Mouse (Mus musculus) lung, adult 2 months (tissue): ENCODE results near the gene Fhl2. TPM values are rescaled to one million over a fixed set of nuclear protein-coding genes. Genes with fewer than 3 reads are reported as not detected.

Source experiments
- DNase-seq: peaks from one replicate; pipeline ENCODE4 v3.0.0; 2022
- H3K4me1 ChIP-seq: fragments of 200-500 bp; 2 replicates; pipeline ENCODE4 v1.6.1; 2011; ENCODE audit warnings: low read length; ENCODE audit not compliant: control insufficient read depth, insufficient read depth
- H3K4me3 ChIP-seq: fragments of 200-500 bp; replicated peaks from 2 replicates; pipeline ENCODE3; 2011; ENCODE audit warnings: low read depth, mild to moderate bottlenecking, control low read depth, low read length; ENCODE audit errors: extremely low read depth
- CTCF ChIP-seq: fragments of 200-500 bp; IDR thresholded peaks from 2 replicates; pipeline ENCODE4 v1.5.1; 2011; ENCODE audit warnings: mild to moderate bottlenecking, low read length, control low read depth; ENCODE audit not compliant: insufficient read depth
- POLR2A ChIP-seq: fragments of 200-500 bp; IDR thresholded peaks from 2 replicates; pipeline ENCODE4 v1.6.1; 2011; ENCODE audit warnings: low read depth, mild to moderate bottlenecking, control low read depth, low read length, borderline replicate concordance; ENCODE audit errors: extremely low read depth
- WGBS: fragments of 180-500 bp; shearing (Covaris S2); methylation state at CpG from one replicate; pipeline ENCODE4 v1.1.7; 2018; 5-methylcytosine and 5-hydroxymethylcytosine counted together
- polyA plus RNA-seq: library from polyadenylated mRNA; depleted of rRNA; stranded (reverse); fragments of >200 nt; gene quantifications from 2 replicates; pipeline ENCODE4 v1.2.3, GENCODE M21; 2012

The Fhl2 gene
- polyA plus RNA-seq, 1 experiment: 13.9 TPM

DNA sequence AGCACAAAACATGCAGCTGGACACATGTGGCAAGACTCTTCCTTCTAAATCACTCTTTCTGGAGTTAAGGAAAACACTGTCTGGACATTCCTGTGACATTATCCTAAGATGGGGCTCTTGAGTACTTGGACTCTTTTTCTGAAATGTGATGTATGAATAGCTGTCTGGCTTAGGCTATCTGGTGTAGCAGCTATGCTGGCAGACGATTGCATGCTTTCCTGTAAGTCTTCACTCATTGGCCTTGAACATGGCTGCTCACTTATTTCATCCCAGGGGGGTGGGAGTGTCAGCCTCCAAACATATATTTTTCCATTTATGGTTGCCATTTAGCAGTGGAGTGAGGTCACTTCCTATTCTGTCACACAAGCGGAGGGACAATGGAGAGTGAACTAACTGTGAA, 42.3 kb downstream of the Fhl2 start:
- no peak for TF ChIP-seq POLR2A
- no peaks in the 10 kb centered on the region for H3K4me1 ChIP-seq
- no peak overlapping the region for H3K4me3 ChIP-seq
- DNase-seq: no peak
- 46% methylated on average over 2 of the region's 2 CpGs for WGBS

DNA sequence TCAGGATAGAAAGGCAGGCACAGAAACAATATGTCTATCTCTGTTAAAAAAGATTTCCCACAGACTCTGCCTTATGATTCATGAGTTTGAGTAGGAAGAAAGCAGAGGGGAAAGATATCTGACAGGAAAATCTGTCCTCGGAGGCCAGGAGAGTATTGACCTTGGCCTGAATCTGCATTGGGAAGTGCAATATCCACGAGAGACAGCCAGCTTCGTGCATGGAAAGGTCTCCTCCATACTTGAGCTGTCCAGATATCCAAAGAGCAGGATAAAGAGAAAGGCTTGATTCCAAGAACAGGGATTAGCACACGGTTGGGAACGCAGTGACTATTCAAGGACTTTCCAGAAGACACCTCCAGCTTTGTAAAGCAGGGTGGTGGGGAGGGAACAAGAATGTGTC, 43.2 kb downstream of the Fhl2 start:
- no peak for DNase-seq
- H3K4me3 ChIP-seq: no peak overlapping the region
- WGBS: 73% methylated on average over 5 of the region's 5 CpGs

DNA sequence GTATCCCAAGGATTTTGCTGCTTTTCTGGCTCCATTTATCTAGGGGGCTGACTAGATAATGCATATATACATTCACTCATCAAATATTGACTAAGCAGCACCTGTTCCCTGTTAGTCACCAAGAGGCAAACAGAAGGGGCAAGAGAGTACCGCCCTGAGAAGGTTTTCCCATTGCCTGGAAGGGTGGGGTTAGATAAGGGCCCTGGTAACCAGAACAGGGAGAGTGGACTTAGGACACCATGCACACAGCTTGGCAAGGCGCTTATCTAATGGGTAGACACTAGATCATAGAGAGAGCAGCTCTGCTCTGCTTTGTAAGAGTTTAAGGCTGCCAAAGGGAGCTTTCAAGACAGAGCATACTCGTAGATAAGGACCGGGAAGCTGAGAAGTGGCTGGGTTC, 44.2 kb downstream of the Fhl2 start:
- DNase-seq: no peak
- TF ChIP-seq POLR2A (no peak), CTCF (no peak)
- Histone ChIP-seq H3K4me1 (no peaks in the 10 kb centered on the region), H3K4me3 (no peak overlapping the region)
- 59% methylated on average over 4 of the region's 4 CpGs for WGBS

More for the DNA sequence above, 43.2 kb downstream of the Fhl2 start:
- TF ChIP-seq CTCF: no peak
- TF ChIP-seq POLR2A: no peak
- no peaks in the 10 kb centered on the region for H3K4me1 ChIP-seq

DNA sequence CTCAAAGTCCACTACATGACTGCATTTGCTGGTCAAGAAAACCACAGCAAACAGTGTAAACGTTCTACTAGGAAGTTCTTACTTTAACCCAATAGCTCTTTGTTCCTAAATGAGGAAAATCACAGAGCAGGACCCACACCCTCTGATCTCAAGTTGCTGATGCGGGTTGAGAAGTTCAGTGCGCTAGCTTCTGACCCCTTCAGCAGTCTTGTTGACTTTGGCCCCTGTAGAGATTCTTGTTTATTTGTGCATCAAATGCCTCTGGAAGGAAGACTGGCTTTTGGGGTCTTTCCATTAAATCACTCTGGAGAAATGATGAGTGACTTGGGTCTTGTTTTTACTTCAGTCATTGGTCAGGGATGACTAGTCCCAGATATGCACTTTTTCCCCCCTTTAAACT, 46.6 kb downstream of the Fhl2 start:
- 48% methylated on average over 3 of the region's 3 CpGs for WGBS
- Histone ChIP-seq H3K4me1 (no peaks in the 10 kb centered on the region), H3K4me3 (no peak overlapping the region)
- TF ChIP-seq CTCF: no peak
- no peak for TF ChIP-seq POLR2A
- no peak for DNase-seq

DNA sequence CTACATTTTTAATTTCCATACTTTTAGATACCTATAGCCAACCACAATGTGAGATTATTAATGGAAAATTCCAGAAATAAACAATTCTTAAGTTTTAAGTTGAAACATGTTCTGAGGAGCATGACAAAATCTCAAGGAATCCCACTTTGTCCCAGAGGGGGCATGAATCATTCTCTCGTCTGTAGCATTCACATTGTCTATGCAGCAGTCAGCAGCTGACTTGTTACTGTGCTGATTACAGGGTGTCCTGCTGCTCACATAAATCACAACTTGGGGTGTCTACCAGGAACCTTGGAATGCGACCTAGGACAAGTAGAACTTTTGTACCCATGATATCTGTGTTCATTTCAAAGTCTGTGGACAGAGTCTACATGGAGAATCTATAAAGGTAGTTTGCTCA, 49.3 kb downstream of the Fhl2 start:
- H3K4me1 ChIP-seq: no peaks in the 10 kb centered on the region
- TF ChIP-seq CTCF: no peak
- no peak for TF ChIP-seq POLR2A

DNA sequence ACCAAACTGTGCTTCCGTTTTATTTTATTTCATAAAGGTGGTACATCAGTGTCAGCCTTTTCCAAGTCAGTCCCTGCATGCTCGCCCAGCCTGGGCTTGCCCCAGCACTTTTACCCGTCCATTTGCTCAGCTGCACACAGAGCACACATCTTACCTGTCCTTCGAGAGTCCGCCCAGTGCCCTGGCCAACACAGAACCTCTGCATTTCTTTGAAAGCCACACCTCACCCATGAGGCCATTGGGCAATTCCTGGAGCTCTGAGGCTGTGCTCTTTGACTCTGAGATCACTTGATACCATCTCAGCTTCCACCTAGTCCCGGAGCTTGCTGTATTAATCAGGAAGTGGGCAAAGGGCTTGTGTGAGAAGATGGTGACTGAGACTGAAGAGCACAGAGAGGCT, 51.4 kb downstream of the Fhl2 start:
- TF ChIP-seq CTCF: no peak
- TF ChIP-seq POLR2A: no peak
- WGBS: 66% methylated on average over 6 of the region's 6 CpGs
- DNase-seq: no peak
- Histone ChIP-seq H3K4me3 (no peak overlapping the region), H3K4me1 (no peaks in the 10 kb centered on the region)

More for the DNA sequence above, 49.3 kb downstream of the Fhl2 start:
- no peak overlapping the region for H3K4me3 ChIP-seq
- WGBS: 71% methylated on average over 2 of the region's 2 CpGs
- DNase-seq: no peak

DNA sequence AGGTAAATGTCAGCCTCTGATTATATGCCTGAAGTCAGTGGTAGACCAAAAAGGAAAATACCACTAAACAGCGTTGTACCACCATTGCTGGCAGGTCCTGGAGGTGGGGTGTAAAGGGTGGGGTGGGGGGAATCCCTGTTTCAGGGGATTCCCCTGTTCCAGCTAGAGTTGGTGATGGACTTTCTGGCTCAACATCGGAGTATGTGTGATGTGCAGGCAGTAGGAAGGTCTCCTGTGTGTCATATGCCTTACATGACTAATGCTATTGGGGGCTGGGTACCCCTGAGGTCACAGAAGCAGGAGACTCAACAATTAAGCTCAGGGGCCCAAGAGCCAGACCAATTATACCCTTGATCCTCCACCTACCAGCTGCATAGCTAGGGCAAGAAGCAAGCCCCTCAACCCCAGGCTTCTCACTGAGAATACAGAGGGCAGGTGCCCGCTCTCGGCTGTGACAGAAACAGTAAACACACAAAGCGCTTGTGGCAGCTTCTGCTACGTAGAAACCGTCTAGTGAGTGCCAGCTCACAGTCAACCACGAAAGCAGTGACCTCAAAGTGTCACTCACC, 52.4 kb downstream of the Fhl2 start:
- no peak for DNase-seq
- TF ChIP-seq CTCF: no peak
- no peak for TF ChIP-seq POLR2A
- H3K4me1 ChIP-seq: no peaks in the 10 kb centered on the region
- no peak overlapping the region for H3K4me3 ChIP-seq
- WGBS: 80% methylated on average over 8 of the region's 8 CpGs

DNA sequence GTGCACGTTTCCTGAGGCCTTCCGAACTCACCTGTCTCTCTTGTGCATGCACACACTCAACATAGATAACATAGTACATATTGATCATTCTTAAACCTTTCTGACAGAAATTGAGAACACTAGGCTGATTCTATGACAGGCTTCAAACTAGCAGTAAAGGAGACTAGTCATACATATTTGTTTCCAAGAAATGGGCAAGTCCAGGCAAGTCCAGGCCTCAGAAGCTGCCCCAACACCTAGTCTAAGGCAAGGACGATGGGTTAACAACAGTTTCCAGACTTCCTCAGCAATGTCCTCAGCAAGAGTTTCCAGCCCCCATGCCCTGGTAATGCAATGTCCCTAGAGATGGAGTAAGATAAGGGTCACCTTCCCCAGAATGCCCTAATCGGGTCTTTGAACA, 53.0 kb downstream of the Fhl2 start:
- Histone ChIP-seq H3K4me1 (no peaks in the 10 kb centered on the region), H3K4me3 (no peak overlapping the region)
- WGBS: 86% methylated on average over 4 of the region's 4 CpGs
- TF ChIP-seq POLR2A: no peak
- TF ChIP-seq CTCF: no peak
- DNase-seq: no peak

DNA sequence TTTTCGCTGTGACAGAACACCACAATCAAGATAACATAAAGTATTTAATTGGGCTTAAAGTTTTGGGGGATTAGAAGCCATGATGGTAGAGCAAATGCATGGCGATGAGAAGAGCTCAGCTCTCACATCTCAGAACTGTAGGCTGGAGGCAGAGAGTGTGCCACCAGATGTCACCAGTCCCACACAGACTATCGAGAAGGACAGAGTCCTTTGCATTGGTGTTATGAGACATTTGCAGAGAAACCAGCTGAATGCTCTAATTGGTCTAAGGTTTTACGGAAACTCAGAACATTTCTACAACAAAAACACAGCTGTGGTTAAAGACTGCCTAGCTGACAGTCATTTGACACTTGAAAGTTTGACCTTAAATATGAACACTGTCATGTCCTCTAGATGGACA, 53.5 kb downstream of the Fhl2 start:
- DNase-seq: no peak
- Histone ChIP-seq H3K4me3 (no peak overlapping the region), H3K4me1 (no peaks in the 10 kb centered on the region)
- TF ChIP-seq POLR2A (no peak), CTCF (0 out of 2 replicates have a peak, but pooled peaks have one; percentile 18)
- 79% methylated on average over 4 of the region's 4 CpGs for WGBS

DNA sequence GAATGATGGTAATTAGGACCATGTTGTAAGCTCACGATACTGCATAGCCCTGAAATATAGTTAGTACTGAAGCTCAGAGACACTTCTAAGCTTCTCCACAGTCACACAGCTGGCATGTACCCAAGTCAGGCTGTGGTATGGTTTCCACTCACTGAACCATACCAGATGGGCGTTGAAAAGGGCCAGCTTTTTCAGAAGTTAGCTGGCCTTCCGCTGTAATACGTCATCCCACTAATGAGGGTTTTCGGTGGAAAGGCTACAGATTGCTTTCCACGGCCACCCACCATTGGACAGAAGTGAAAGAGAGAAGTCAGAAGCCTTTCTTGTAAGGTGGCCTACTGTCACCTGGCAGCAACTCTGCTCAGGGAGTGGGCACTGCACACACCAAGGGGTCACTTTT, 53.9 kb downstream of the Fhl2 start:
- no peak overlapping the region for H3K4me3 ChIP-seq
- no peak for DNase-seq
- no peaks in the 10 kb centered on the region for H3K4me1 ChIP-seq
- 86% methylated on average over 6 of the region's 6 CpGs for WGBS
- TF ChIP-seq POLR2A (no peak), CTCF (no peak)

DNA sequence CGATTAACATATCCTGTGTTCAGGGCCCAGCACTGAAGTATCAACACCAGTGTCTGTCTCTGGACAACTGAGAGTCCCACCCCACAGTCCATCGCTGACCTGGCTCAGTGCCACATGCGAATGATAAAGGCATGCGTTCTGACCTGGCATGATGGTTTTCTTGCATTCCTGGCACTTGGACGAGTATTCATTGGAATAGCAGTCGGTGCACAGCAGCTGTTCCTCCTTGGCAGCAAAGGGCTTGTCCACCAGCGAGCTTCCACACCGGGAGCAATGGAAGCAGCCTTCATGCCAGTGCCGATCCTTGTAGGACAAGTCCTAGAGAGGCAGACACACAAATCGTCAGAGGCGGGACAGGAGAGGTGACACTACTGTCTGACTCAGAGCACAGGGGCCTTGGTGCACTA, 55.2 kb downstream of the Fhl2 start:
- TF ChIP-seq POLR2A (no peak), CTCF (no peak)
- no peak for DNase-seq
- WGBS: 48% methylated on average over 11 of the region's 11 CpGs

More for the DNA sequence above, 55.2 kb downstream of the Fhl2 start:
- Histone ChIP-seq H3K4me3 (no peak overlapping the region), H3K4me1 (no peaks in the 10 kb centered on the region)
